Mouse (Mus musculus): ENCODE measurements around the gene Ankrd9. TPM values are rescaled to one million over a fixed set of nuclear protein-coding genes. Genes with fewer than 3 reads are reported as not detected.

Gene Ankrd9
- total RNA-seq, 2 experiments from 2014 or later, result 12.8 to 14.4 TPM

- DNase-seq, result no peak
These were observed 11.7 kb upstream of the Ankrd9 start for GRCm38 (mm10) chr12:110990500-110990899.

GRCm38 (mm10) chr12:110989409-110989808 lies 10.6 kb upstream of the Ankrd9 start:
- no peak for DNase-seq

GRCm38 (mm10) chr12:110986536-110987425 lies 7.9 kb upstream of the Ankrd9 start:
- no peak for DNase-seq

DNA sequence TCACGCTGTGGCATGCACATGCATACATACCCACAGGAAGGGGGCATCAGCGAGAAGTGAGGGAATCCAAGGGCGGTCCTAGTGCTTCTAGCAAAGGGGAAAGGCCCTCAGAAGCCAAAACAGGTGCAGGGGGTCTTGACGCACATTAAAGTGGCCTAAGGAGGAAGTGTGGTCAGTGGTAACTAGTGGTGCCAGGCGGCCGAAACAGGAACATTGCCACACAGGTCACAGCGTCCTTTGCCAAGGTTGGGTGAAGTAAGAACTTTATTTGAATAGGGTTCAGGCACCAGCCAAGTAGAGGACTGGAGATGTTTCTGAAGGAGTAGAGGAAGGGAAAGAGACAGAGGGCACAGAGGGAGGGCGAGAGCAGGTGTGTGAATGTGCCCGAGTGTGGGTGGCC lies 6.3 kb upstream of the Ankrd9 start:
- no peak for DNase-seq

- DNase-seq, result no peak
These were observed 5.8 kb upstream of the Ankrd9 start for GRCm38 (mm10) chr12:110984598-110984997.

- DNase-seq, result no peak
These were observed 4.9 kb upstream of the Ankrd9 start for GRCm38 (mm10) chr12:110983714-110984113.

DNA sequence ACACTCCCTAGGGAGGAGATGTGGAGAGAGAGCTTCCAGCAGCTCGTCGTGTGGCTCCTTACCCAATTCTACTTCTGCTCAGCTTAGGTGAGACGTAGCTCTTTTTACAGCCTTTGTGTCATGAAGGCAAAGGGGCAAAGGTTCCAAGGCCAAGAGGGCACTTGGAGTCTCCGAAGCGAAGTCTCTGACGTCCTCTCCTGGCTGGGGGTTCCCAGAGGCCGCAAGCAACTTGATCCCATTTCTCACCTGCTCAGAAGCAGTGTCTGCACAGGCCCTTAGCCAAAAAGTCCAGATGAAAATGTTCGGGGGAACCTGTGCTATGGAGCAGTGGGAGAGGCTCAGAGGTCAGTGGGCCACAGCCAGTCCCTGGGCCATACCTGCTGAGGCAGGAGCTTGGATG lies 4.2 kb upstream of the Ankrd9 start:
- no peak for DNase-seq

DNA sequence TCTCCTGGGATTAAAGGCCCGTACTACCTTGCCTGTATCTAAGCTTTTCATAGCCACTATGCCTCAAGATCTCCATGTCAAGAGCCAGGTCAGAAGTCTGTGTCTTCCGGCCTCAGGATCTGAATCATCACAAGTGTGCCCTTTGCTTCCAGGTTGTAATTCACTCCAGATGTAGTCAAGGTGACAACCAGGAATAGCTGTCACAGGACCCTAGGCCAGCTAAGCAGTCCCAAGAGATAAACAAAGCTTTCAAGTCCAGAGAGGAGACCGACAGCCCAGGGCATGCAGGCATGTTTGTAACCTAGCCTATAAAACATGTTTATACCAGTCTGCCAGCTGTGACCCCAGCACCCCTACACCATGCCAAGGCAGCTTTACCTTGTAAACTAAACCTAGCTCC lies 2.9 kb upstream of the Ankrd9 start:
- DNase-seq, result no peak

- DNase-seq, result no peak
These were observed 968 bp upstream of the Ankrd9 start for GRCm38 (mm10) chr12:110979808-110980207.

DNA sequence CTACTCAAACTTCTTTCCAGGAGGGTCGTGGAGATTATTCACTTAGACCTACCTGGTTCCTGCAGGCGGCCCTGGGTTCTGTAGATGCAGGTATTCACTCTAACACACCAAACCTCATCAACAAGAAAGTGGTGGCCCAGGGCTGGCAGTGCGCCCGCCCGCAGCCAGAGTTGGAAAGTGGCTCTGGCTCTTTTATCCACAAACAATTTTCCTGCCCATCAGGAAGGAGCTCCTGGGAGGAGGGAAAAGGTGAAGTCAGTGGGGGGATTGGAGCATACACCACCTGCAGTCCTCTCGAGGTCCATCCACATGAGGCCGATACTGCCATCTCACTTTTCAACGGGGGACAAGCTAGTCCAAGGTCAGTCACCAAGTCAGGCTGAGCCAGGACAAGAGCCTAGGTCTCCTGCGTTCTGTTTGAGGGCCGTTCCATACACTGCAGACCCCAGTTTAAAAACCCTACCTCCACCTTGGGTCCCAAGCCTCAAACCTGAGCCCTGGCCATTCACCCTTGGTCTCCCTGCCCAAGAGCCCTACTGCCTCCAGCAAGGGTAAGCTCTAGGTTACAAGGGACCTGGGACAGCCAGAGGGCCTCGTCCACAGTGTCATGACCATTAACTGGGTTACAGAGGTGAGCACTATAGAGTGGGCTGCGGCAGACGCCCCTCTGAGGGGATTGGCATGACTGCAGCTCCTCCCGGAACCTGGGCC lies 789 bp downstream of the Ankrd9 start:
- DNase-seq, result no peak

- DNase-seq, result no peak
These were observed 1.5 kb downstream of the Ankrd9 start for GRCm38 (mm10) chr12:110977345-110977733.

- no peak for DNase-seq
These were observed 2.1 kb downstream of the Ankrd9 start for GRCm38 (mm10) chr12:110976589-110977344.

DNA sequence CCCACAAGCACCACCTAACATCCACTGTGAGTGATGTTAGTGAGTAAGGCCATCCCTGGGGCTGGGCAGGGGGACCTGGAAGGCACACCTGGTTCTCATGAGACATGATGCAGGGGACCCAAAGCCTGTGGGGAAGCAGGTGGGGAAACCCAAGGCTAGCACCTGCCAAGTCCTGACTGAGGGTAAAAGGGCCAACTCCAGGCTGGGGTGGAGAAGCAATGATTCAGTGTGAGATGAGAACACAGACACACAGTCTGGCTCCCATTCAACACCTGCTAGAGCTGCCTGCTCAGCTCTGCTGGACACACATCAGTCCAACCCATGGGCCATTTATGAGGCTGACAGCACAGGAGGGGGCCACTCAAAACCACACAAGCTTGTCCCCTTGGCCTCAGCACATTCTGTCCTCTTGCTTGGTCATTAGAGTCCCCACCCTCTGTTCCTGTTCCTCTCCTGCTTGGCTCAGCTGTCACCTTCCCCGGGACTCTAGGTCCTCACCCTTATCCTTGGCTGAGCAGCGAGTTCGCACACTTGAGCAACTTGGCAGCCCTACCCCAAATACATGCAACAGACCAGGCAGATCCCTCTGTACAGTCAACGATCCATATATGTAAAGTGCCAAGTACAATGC lies 2.9 kb downstream of the Ankrd9 start:
- DNase-seq, result no peak

DNA sequence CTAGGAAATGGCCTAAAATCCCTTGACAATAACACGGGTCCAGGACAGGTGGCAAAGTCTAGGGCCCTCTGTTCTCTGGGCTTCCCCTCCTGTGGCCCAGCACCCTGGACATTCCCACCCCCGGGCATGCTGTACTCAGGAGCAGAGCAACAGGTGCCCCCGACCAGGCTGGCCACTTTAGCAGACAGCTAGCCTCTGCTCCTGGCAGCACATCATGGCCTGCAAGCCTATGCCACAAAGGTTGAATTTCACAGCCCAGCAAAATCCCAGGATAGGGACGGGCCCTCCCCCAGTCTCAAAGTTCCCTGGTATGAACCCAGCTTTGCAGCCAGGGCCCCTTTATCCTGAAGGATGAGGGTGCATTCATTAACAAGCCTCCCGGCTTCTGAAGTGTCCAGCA lies 3.5 kb downstream of the Ankrd9 start:
- no peak for DNase-seq

- DNase-seq, result no peak
These were observed 4.1 kb downstream of the Ankrd9 start for GRCm38 (mm10) chr12:110974726-110975125.

DNA sequence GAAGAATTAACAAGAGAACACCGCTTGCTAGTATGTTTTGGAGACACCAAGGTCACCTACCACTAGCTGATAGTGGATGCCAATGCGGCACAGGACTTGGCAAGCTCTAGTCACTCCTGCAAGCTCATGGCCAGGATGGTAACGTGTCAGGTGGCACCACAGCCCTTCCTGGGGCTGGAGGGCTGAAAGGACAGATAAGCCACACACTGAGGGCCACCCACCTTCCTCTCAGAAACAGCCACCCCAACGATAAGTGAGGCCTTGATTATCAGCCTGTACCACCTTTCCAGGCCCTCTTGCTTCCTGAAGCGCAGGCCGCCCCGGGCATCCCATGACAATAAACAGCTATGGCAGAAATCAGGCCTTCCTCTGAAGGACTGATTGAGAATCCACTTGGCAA lies 4.5 kb downstream of the Ankrd9 start:
- DNase-seq, result no peak

DNA sequence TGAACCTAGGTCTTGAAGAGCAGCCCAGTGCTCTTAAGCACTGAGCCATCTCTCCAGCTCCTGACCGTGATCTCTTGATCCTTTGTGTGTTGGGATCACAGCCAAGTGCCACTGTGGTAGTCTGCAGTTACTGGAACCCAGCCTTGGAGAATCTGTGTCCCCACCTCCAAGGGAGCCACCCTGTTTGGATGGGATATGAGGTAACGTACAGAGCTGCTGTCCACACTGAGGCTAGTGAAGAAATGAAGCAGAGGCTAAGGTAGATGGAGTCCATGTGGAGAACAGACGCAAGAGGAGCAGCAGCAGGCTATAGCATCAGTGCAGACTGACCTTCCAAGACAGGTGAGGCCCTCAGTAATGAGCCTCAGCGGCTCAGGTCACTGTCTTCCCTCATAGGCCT lies 5.0 kb downstream of the Ankrd9 start:
- no peak for DNase-seq

- no peak for DNase-seq
These were observed 6.9 kb downstream of the Ankrd9 start for GRCm38 (mm10) chr12:110971972-110972371.

DNA sequence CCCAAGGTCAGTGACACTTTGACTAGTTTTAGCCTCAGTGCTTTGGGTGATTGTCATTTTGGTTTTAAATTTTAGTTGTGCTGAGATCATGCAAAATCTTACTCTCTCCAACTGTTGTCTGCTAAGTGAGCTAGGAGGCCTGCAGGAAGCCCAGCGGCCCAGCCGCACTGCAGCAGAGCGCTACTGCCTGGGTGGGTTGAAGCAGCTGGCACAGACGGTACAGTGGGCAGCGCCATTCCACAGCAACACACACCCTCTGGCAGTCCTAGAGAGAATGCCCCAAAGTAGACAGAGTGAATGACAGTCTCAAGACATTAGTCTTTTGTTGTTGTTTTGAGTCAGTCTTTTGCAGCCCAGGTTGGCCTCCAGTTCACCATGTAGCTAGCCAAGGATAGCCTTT lies 8.4 kb downstream of the Ankrd9 start:
- DNase-seq, result no peak

DNA sequence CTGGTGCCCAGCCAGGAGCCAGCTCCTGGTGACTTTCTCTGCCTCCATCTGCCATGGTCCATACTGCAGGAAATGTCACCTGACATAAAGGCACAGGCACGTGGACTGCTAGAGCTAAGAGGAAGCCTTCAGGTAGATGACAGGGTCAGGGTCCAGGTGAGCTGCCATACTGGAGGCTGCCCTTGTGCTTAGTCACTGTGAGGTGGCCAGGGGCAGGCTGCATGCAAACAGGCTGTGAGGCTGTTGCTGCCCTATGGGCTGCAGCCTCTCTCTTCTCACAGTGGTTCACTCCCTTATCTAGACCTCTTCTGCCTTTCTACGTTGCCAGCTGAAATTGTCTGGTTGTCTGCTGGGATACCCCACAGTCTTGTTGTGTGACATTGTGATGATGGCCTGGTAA lies 11.7 kb downstream of the Ankrd9 start:
- DNase-seq, result no peak

GRCm38 (mm10) chr12:110966079-110966478 lies 12.8 kb downstream of the Ankrd9 start:
- DNase-seq, result no peak

GRCm38 (mm10) chr12:110965500-110965899 lies 13.3 kb downstream of the Ankrd9 start:
- no peak for DNase-seq

DNA sequence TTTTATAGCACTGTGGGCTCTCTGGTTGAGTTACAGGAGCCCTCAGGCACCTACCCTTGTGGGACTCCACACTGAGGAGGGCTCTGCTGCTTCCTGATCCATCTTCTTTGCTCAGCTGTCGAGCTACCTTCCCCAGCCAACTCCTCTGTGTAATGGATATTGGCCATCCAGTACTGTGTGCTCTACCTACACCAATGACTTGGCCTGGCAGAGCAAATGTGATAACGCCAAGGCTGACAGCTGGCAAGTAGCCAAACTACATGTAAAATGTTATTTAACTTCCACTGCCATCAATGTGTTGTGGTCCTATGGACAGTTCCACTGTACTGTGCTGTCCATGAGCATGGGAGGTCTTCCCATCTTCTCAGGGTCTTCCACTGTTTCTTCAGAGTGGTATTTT lies 16.9 kb downstream of the Ankrd9 start:
- DNase-seq, result no peak
